Mouse (Mus musculus) stomach, embryonic 16.5 days (tissue): Measurements from ENCODE around the gene Tmc7. TPM values are rescaled to one million over a fixed set of nuclear protein-coding genes. Genes with fewer than 3 reads are reported as not detected.

Experiments used
- ATAC-seq: fragments of 200-750 bp; cut with Nextera tagmentation; 2 replicates; pipeline ENCODE4 v1.8.0; 2017; ENCODE audit warnings: moderate number of reproducible peaks, moderate TSS enrichment; ENCODE audit not compliant: insufficient read depth, low FRiP score
- H3K27ac ChIP-seq: fragments of 300-500 bp; sonication (generic); 2 replicates; pipeline ENCODE4 v1.5.1; 2014; ENCODE audit warnings: low read length
- H3K27me3 ChIP-seq: fragments of 300-500 bp; sonication (generic); 2 replicates; pipeline ENCODE4 v1.6.1; 2014; ENCODE audit warnings: low read length, control low read depth, mixed read lengths; ENCODE audit not compliant: control insufficient read depth, insufficient read depth
- H3K36me3 ChIP-seq: fragments of 300-500 bp; sonication (generic); 2 replicates; pipeline ENCODE4 v1.6.1; 2014; ENCODE audit warnings: low read length; ENCODE audit not compliant: control insufficient read depth, insufficient read depth
- H3K4me1 ChIP-seq: fragments of 300-500 bp; sonication (generic); 2 replicates; pipeline ENCODE4 v1.6.1; 2014; ENCODE audit warnings: low read length, control low read depth, mixed read lengths; ENCODE audit not compliant: control insufficient read depth, insufficient read depth
- H3K4me2 ChIP-seq: fragments of 300-500 bp; sonication (generic); 2 replicates; pipeline ENCODE4 v1.6.1; 2014; ENCODE audit warnings: low read depth, low read length, mixed read lengths
- H3K4me3 ChIP-seq: fragments of 300-500 bp; sonication (generic); replicated peaks from 2 replicates; pipeline ENCODE4 v1.5.1; 2014; ENCODE audit warnings: mild to moderate bottlenecking, low read length
- H3K9ac ChIP-seq: fragments of 300-500 bp; sonication (generic); 2 replicates; pipeline ENCODE4 v1.6.1; 2014; ENCODE audit warnings: low read length
- H3K9me3 ChIP-seq: fragments of 300-500 bp; sonication (generic); replicated peaks from 2 replicates; pipeline ENCODE4 v1.6.1; 2016; ENCODE audit warnings: low read length, control low read depth; ENCODE audit not compliant: control insufficient read depth
- WGBS: fragments of 180-500 bp; shearing (Covaris S2); extraction: QIAGEN DNeasy Blood & Tissue Kit; methylation state at CpG from one replicate; pipeline ENCODE4 v1.1.7; 2014; 5-methylcytosine and 5-hydroxymethylcytosine counted together
- polyA plus RNA-seq: library from polyadenylated mRNA; unstranded; fragments of >200 nt; fragmentation: Nextera tagmentation; extraction: Ambion mirVana; gene quantifications from 2 replicates; pipeline ENCODE4 v1.2.1, GENCODE M21; 2015

The Tmc7 gene
- polyA plus RNA-seq, 1 experiment from 2014 or later: 13.1 TPM

GRCm38 (mm10) chr7:118499784-118500435, 84.6 kb downstream of the Tmc7 start:
- no peaks in the 10 kb centered on the region for H3K9me3 ChIP-seq
- no peaks in the 10 kb centered on the region for H3K36me3 ChIP-seq
- no peak overlapping the region for H3K9ac ChIP-seq
- no peak overlapping the region for H3K4me2 ChIP-seq
- H3K4me3 ChIP-seq: no peak overlapping the region
- no peak for ATAC-seq
- H3K4me1 ChIP-seq: no peaks in the 10 kb centered on the region
- no peak overlapping the region for H3K27ac ChIP-seq
- no peaks in the 10 kb centered on the region for H3K27me3 ChIP-seq
- WGBS: 52% methylated on average over 7 of the region's 7 CpGs

- no peaks in the 10 kb centered on the region for H3K4me1 ChIP-seq
Measured at GRCm38 (mm10) chr7:118498984-118499783, 85.4 kb downstream of the Tmc7 start.

DNA sequence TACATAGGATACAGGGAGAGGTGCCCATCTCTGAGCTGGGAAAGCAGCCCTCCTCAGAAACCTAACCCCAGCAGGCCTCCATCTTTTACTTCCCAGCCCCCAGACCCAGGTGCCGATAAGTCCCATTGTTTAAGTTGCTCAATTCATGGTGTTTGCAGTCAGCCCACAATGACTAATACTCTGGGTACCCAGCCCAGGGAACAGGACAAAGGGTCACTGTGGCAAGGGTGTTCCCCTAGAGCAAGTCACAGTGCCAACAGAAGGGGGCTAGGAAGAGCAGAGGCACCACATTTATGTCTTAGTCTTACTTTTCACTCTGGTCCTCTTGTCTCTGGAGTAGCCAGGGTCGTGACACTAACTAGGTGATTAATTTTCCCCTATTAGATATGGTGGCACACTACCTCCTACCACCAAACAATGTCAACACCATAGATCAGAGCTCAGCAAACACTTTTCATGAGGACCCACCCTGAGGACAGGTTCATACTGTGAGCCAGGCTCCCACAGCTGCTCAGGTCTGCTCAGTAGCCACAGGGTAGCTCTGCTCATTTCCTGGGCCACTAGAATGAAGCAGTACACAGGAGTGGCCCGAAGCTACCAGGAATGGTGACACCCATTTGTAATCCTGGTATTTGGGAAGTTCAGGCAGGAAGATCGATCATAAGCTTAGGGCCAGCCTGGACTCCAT, 89.5 kb downstream of the Tmc7 start:
- peaks cover 13% of the 10 kb centered on the region for H3K4me1 ChIP-seq
- no peak overlapping the region for H3K4me2 ChIP-seq
- peak; percentile 19; the same call in 1 of the 2 replicates for ATAC-seq
- no peaks in the 10 kb centered on the region; the same call in 1 of the 2 replicates for H3K27me3 ChIP-seq
- H3K9me3 ChIP-seq: no peaks in the 10 kb centered on the region
- 58% methylated on average over 4 of the region's 4 CpGs for WGBS
- no peaks in the 10 kb centered on the region for H3K36me3 ChIP-seq
- H3K27ac ChIP-seq: peak overlapping the region; percentile 60
- H3K4me3 ChIP-seq: no peak overlapping the region
- no peak overlapping the region for H3K9ac ChIP-seq

More at GRCm38 (mm10) chr7:118498984-118499783, 85.4 kb downstream of the Tmc7 start:
- Histone ChIP-seq H3K9me3 (no peaks in the 10 kb centered on the region), H3K9ac (no peak overlapping the region), H3K27me3 (no peaks in the 10 kb centered on the region), H3K4me3 (no peak overlapping the region), H3K4me2 (no peak overlapping the region), H3K36me3 (no peaks in the 10 kb centered on the region), H3K27ac (no peak overlapping the region)
- 75% methylated on average over 12 of the region's 12 CpGs for WGBS
- ATAC-seq: peak; percentile 26; the same call in 1 of the 2 replicates

GRCm38 (mm10) chr7:118493892-118494291, 90.6 kb downstream of the Tmc7 start:
- no peaks in the 10 kb centered on the region; the same call in 1 of the 2 replicates for H3K27me3 ChIP-seq
- no peak overlapping the region for H3K4me2 ChIP-seq
- no peak overlapping the region for H3K4me3 ChIP-seq
- WGBS: 79% methylated on average over 9 of the region's 9 CpGs
- H3K9ac ChIP-seq: no peak overlapping the region
- H3K36me3 ChIP-seq: no peaks in the 10 kb centered on the region
- H3K9me3 ChIP-seq: no peaks in the 10 kb centered on the region
- no peak for ATAC-seq
- H3K27ac ChIP-seq: peak overlapping the region; percentile 56; the same call in 1 of the 2 replicates
- H3K4me1 ChIP-seq: peaks cover 24% of the 10 kb centered on the region

DNA sequence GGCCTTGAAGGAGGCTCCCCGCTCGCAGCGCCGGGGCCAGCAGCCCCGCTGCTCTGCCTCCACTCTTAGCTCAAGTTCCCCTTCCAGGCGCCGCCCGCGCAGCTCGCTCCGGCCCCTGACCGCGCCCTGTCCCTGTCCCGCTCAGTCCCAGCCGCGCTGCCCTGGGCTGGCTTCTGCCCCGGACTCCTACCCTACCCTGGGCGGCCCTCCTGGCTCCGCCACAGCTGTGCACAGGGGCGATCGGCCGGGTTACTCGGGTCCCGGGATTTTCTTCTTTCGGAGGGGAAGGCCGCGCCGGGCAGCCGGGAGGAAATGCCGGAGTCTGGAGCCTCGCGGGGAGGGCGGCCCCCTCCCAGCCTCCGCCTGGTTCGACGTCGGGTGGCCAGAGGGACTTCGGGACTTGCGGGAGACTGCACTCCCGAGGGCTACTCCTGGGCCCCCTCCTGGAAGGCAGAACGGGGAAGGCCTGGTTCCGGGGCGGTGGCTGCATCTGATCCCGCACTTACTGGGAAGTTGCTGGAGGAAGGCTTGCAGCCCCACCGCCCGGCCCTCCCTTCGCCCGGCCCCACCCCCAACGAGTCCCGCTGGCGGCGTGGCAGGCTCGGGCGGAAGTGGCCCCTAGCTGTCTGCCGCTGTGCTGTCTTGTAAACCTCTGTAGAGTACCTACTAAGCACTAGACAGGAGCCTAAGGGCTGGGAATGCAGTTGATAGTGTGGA, 92.9 kb downstream of the Tmc7 start, which contains the start of gene Itpripl2:
Gene Itpripl2, minus strand, starts transcription at position 545 of the 717 bp plus-strand sequence.
- Histone ChIP-seq H3K4me3 (peak within 1 kb of the TSS; percentile 84), H3K27ac (peak within 1 kb of the TSS; percentile 94), H3K27me3 (no peaks in the 10 kb centered on the region; the same call in 1 of the 2 replicates), H3K9ac (peak within 1 kb of the TSS; percentile 99), H3K4me1 (peaks cover 44% of the 10 kb centered on the region), H3K4me2 (peak within 1 kb of the TSS; percentile 79), H3K9me3 (no peaks in the 10 kb centered on the region), H3K36me3 (no peaks in the 10 kb centered on the region)
- peak; percentile 85 for ATAC-seq
- WGBS: under 1% methylated on average over 55 of the region's 55 CpGs

- Histone ChIP-seq H3K9ac (peak overlapping the region; percentile 99), H3K4me3 (peak overlapping the region; percentile 84), H3K27ac (peak overlapping the region; percentile 94), H3K9me3 (no peaks in the 10 kb centered on the region), H3K36me3 (no peaks in the 10 kb centered on the region), H3K27me3 (no peaks in the 10 kb centered on the region; the same call in 1 of the 2 replicates), H3K4me2 (peak overlapping the region; percentile 79), H3K4me1 (peaks cover 50% of the 10 kb centered on the region)
- WGBS: 6% methylated on average over 67 of the region's 67 CpGs
- no peak for ATAC-seq
Measured at GRCm38 (mm10) chr7:118490666-118491430, 93.7 kb downstream of the Tmc7 start.

- WGBS: 46% methylated on average over 57 of the region's 57 CpGs
- Histone ChIP-seq H3K27ac (no peak overlapping the region), H3K4me3 (peak overlapping the region; percentile 84), H3K36me3 (no peaks in the 10 kb centered on the region), H3K4me2 (peak overlapping the region; percentile 79), H3K4me1 (peaks cover 50% of the 10 kb centered on the region), H3K9ac (peak overlapping the region; percentile 99), H3K9me3 (no peaks in the 10 kb centered on the region), H3K27me3 (no peaks in the 10 kb centered on the region; the same call in 1 of the 2 replicates)
- ATAC-seq: no peak
Measured at GRCm38 (mm10) chr7:118489706-118490665, 94.5 kb downstream of the Tmc7 start.
